Mouse (Mus musculus) CH12.LX (cell line): Measurements from ENCODE around the gene Itgb2.

Experiments used
- CTCF ChIP-seq, 2 experiments: IDR thresholded peaks in 1 of 2; conservative IDR thresholded peaks in 1 of 2; 2 replicates each; pipeline ENCODE4 v1.5.1; 2011 to 2012; ENCODE audit warnings: low read depth in 2 of 2, low read length in 2 of 2, improper control_type of control experiment in 1 of 2, inconsistent platforms in 1 of 2, mild to moderate bottlenecking in 1 of 2, moderate library complexity in 1 of 2
- EP300 ChIP-seq: IDR thresholded peaks from 2 replicates; pipeline ENCODE4 v1.6.1; 2011; ENCODE audit warnings: low read length, improper control_type of control experiment
- MAX ChIP-seq: IDR thresholded peaks from 2 replicates; pipeline ENCODE4 v1.6.1; 2011; ENCODE audit warnings: low read length, improper control_type of control experiment
- MYC ChIP-seq: IDR thresholded peaks from 2 replicates; pipeline ENCODE4 v1.6.1; 2011; ENCODE audit warnings: low read depth, mild to moderate bottlenecking, improper control_type of control experiment, low read length
- NELFE ChIP-seq: IDR thresholded peaks from 2 replicates; pipeline ENCODE4 v1.6.1; 2011; ENCODE audit warnings: low read depth, low read length, improper control_type of control experiment
- POLR2AphosphoS2 ChIP-seq: IDR thresholded peaks from 2 replicates; pipeline ENCODE4 v1.6.1; 2011; ENCODE audit warnings: low read depth, low read length, improper control_type of control experiment
- RCOR1 ChIP-seq: conservative IDR thresholded peaks from 2 replicates; pipeline ENCODE4 v1.6.1; 2012; ENCODE audit warnings: low read depth, mild to moderate bottlenecking, inconsistent platforms, low read length, improper control_type of control experiment
- TCF12 ChIP-seq: IDR thresholded peaks from 2 replicates; pipeline ENCODE4 v1.6.1; 2014; ENCODE audit warnings: low read depth, mild to moderate bottlenecking, inconsistent platforms, low read length, improper control_type of control experiment
- UBTF ChIP-seq: IDR thresholded peaks from 2 replicates; pipeline ENCODE4 v1.6.1; 2012; ENCODE audit warnings: low read depth, mild to moderate bottlenecking, inconsistent platforms, low read length, improper control_type of control experiment, moderate library complexity

DNA sequence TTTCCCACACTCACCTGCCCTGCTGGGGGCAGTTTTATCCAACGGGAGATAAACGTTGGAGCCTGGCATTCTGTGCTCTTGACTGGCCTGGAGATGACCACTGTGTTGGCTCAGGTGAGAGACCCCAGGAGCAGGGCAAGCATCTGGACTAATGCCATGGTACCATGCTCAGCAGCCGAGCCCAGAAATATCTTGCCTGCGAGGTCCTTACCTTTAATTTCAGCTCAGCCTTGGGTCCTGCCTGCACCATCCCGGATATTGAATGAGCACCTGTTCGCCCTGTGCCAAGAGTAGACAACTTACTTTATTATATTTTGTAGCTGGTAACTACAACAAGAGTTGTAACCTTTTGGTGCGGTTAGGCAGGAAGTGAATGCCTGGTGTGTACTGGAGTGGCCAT, 76.8 kb downstream of the Itgb2 start:
- TF ChIP-seq UBTF = no peak
- no peak for TF ChIP-seq RCOR1
- TF ChIP-seq MYC = peak; percentile 57; the same call in 1 of the 2 replicates
- 0 out of 2 replicates have a peak, but pooled peaks have one; percentile 34 for TF ChIP-seq EP300
- TF ChIP-seq TCF12 = no peak
- no peak; the same call in 1 of the 2 replicates for TF ChIP-seq POLR2AphosphoS2
- 0 out of 2 replicates have a peak, but pooled peaks have one; percentile 25 for TF ChIP-seq MAX
- no peak for TF ChIP-seq NELFE
- no peak for TF ChIP-seq CTCF (conservative IDR thresholded peaks at IDR 0.05 in 1 of 2, IDR thresholded peaks at IDR 0.05 in 1 of 2; ENCODE audit: low read depth in 2 of 2, low read length in 2 of 2)
